Comparison of ENCODE assay signal across 9 mouse cellular contexts in the genomic region with DNA sequence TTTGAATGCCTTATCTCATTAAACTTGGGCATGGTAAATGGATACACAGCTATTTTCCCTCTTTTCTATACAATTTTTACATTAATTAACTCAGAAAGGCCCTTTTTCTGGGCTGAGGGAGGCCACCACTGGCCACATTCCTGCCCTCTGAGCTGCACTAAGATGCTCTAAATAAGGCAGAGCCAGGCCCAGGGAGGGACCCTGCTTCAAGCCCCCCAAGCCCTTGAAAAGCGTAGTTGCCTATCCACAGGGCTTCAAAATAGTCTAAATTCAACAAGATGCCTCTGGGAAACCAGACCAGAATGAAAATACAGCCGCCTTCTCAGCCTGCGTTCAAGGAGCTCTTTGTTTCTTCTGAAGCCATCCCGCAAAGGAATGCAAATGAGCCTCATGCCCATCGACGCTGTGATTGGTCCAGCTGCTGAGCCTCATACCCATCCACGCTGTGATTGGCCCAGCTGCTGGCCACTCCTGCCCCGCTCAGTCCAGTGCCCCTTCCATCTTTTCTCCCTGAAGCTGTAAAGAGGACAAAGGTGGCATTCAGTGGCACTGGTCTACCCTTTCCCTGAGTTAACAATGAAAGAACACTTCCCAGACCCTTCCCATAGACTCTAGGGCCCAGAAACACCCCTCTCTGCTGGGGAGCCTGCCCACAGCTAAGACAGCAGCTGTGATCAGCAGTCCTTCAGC. TPM values are rescaled to one million over a fixed set of nuclear protein-coding genes. Genes with fewer than 3 reads are reported as not detected.
DNase-seq lines count a peak whose midpoint lies in the region; ATAC-seq and TF ChIP-seq lines count a peak whose summit lies in the region.
"Had no signal": no experiment of that assay in that cellular context is flagged by ENCODE, and none has a peak within 500 bp of the region (broad histone marks: within the 10 kb centered on the region; RNA-seq: fewer than 3 reads in every experiment).

No protein-coding gene starts in this region.

- intact Hi-C loops in left cerebral cortex, postnatal 14 days (cut with DNase I), result no loop called here

- H3K36me3 ChIP-seq in limb, embryonic 11.5 days (ENCODE audit: control insufficient read depth, insufficient read depth, low read length), result no peaks in the 10 kb centered on the region
- no peaks in the 10 kb centered on the region for H3K36me3 ChIP-seq in limb, embryonic 10.5 days
- H3K36me3 ChIP-seq in forebrain, embryonic 15.5 days, result peaks cover 12% of the 10 kb centered on the region

- H3K27me3 ChIP-seq in limb, embryonic 11.5 days (ENCODE audit: control insufficient read depth, insufficient read depth, low read length), result no peaks in the 10 kb centered on the region
- no peaks in the 10 kb centered on the region for H3K27me3 ChIP-seq in limb, embryonic 10.5 days (ENCODE audit: low read depth, poor library complexity, severe bottlenecking)
- H3K27me3 ChIP-seq in forebrain, embryonic 15.5 days, result no peaks in the 10 kb centered on the region
- H3K27me3 ChIP-seq: CH12.LX had no signal

- ATAC-seq in limb, embryonic 11.5 days (ENCODE audit: insufficient number of reproducible peaks, low FRiP score, low TSS enrichment, low read depth), result peak; percentile 75; the same call in 1 of the 2 replicates
- ATAC-seq in forebrain, embryonic 15.5 days (replicated peaks), result peak; percentile 99
- ATAC-seq in megakaryocyte, adult 5-6 weeks (ENCODE audit: poor library complexity, severe bottlenecking), result no peak

- no peak overlapping the region for H3K9ac ChIP-seq in limb, embryonic 11.5 days (ENCODE audit: low read length)
- H3K9ac ChIP-seq in forebrain, embryonic 15.5 days (replicated peaks), result 0 out of 2 replicates have a peak overlapping the region, but pooled peaks have one; percentile 19

- no peak for DNase-seq in limb, embryonic 11.5 days (ENCODE audit: low spot score)
- DNase-seq in limb, embryonic 10.5 days (ENCODE audit: low spot score), result no peak
- peak; percentile 71 to 85 for DNase-seq in left cerebral cortex, postnatal 14 days (ENCODE audit: low spot score in 2 of 2)
- no peak for DNase-seq in lung, postnatal 25 days (ENCODE audit: low spot score)
- no peak for DNase-seq in gastrocnemius, adult 18-20 months (ENCODE audit: low spot score)

- no peaks in the 10 kb centered on the region for H3K9me3 ChIP-seq in limb, embryonic 11.5 days (ENCODE audit: control insufficient read depth, low read length)
- H3K9me3 ChIP-seq in limb, embryonic 10.5 days (replicated peaks), result no peaks in the 10 kb centered on the region
- H3K9me3 ChIP-seq in forebrain, embryonic 15.5 days, result no peaks in the 10 kb centered on the region

- TF ChIP-seq CTCF in olfactory bulb, adult 2 months (IDR thresholded peaks at IDR 0.05; ENCODE audit: insufficient read depth, low read depth, low read length), result no peak

- H3K4me3 ChIP-seq in limb, embryonic 11.5 days (ENCODE audit: low read depth, low read length), result no peak overlapping the region
- no peak overlapping the region for H3K4me3 ChIP-seq in limb, embryonic 10.5 days
- H3K4me3 ChIP-seq in forebrain, embryonic 15.5 days, result no peak overlapping the region
- H3K4me3 ChIP-seq in olfactory bulb, adult 2 months (ENCODE audit: insufficient read depth, low read depth, low read length), result no peak overlapping the region

- H3K27ac ChIP-seq in limb, embryonic 11.5 days (replicated peaks; ENCODE audit: low read depth, low read length), result no peak overlapping the region
- no peak overlapping the region for H3K27ac ChIP-seq in limb, embryonic 10.5 days
- H3K27ac ChIP-seq in forebrain, embryonic 15.5 days (replicated peaks), result peak overlapping the region; percentile 95
- peak overlapping the region; percentile 81 for H3K27ac ChIP-seq in olfactory bulb, adult 2 months (ENCODE audit: insufficient read depth, low read depth, low read length)

- WGBS in limb, embryonic 11.5 days, result 74% methylated on average over 8 of the region's 8 CpGs
- 78% methylated on average over 8 of the region's 8 CpGs for WGBS in limb, embryonic 10.5 days
- 12% methylated on average over 8 of the region's 8 CpGs for WGBS in forebrain, embryonic 15.5 days
- WGBS in olfactory bulb, adult 2 months, result 35% methylated on average over 8 of the region's 8 CpGs

- no peaks in the 10 kb centered on the region for H3K4me1 ChIP-seq in limb, embryonic 11.5 days (ENCODE audit: control insufficient read depth, insufficient read depth, low read length)
- no peaks in the 10 kb centered on the region for H3K4me1 ChIP-seq in limb, embryonic 10.5 days
- peaks cover 36% of the 10 kb centered on the region for H3K4me1 ChIP-seq in forebrain, embryonic 15.5 days
- H3K4me1 ChIP-seq in olfactory bulb, adult 2 months (ENCODE audit: control insufficient read depth, insufficient read depth, low read length), result peaks cover 14% of the 10 kb centered on the region

- no peak for TF ChIP-seq POLR2A in olfactory bulb, adult 2 months (IDR thresholded peaks at IDR 0.05; ENCODE audit: insufficient read depth, low read depth, low read length)

- no peak overlapping the region for H3K4me2 ChIP-seq in limb, embryonic 11.5 days (ENCODE audit: low read depth, severe bottlenecking)
- H3K4me2 ChIP-seq in forebrain, embryonic 15.5 days (replicated peaks), result peak overlapping the region; percentile 27

RNA-seq across cellular contexts. Expression of gene Acss1, which starts 24.4 kb away (rescaled TPM):
- 4.2 and 5.7 TPM in 2 replicates for polyA plus RNA-seq in limb, embryonic 11.5 days (2014; fragmentation: Nextera tagmentation; extraction: Ambion mirVana)
- polyA plus RNA-seq in limb, embryonic 10.5 days (2016; fragmentation: Nextera tagmentation; extraction: Ambion mirVana), result 3.4 and 3.6 TPM in 2 replicates
- 25.9 and 26.3 TPM in 2 replicates for polyA plus RNA-seq in forebrain, embryonic 15.5 days (2015; fragmentation: Nextera tagmentation; extraction: Ambion mirVana)
- 10 to 100 TPM; 17.1 to 17.5 TPM for total RNA-seq in left cerebral cortex, postnatal 14 days (2021)
- polyA plus RNA-seq in olfactory bulb, adult 2 months (2012; ENCODE audit: insufficient read depth, insufficient read length, low replicate concordance, missing spikeins), result not detected in 2 replicates
- total RNA-seq in megakaryocyte, adult 5-6 weeks (2015), result 12.4 and 15.1 TPM in 2 replicates
- total RNA-seq in megakaryocyte, adult 5-6 weeks (2017), result 14.4 and 15.9 TPM in 2 replicates
- 10 to 100 TPM; 19.9 to 26.2 TPM for total RNA-seq in gastrocnemius, adult 18-20 months (2021)

RNA-seq across cellular contexts. Expression of gene Apmap, which starts 35.5 kb away (rescaled TPM):
- polyA plus RNA-seq in limb, embryonic 11.5 days (2014; fragmentation: Nextera tagmentation; extraction: Ambion mirVana), result 25.3 and 26.2 TPM in 2 replicates
- 26.6 and 28.9 TPM in 2 replicates for polyA plus RNA-seq in limb, embryonic 10.5 days (2016; fragmentation: Nextera tagmentation; extraction: Ambion mirVana)
- polyA plus RNA-seq in forebrain, embryonic 15.5 days (2015; fragmentation: Nextera tagmentation; extraction: Ambion mirVana), result 40.9 and 41.0 TPM in 2 replicates
- 10 to 100 TPM; 49.1 to 50.1 TPM for total RNA-seq in left cerebral cortex, postnatal 14 days (2021)
- not detected in 2 replicates for polyA plus RNA-seq in olfactory bulb, adult 2 months (2012; ENCODE audit: insufficient read depth, insufficient read length, low replicate concordance, missing spikeins)
- 22.2 and 25.1 TPM in 2 replicates for total RNA-seq in megakaryocyte, adult 5-6 weeks (2015)
- 39.1 and 39.8 TPM in 2 replicates for total RNA-seq in megakaryocyte, adult 5-6 weeks (2017)
- 10 to 100 TPM; 19.3 to 20.4 TPM for total RNA-seq in gastrocnemius, adult 18-20 months (2021)

RNA-seq across cellular contexts. Expression of gene Vsx1, which starts 45.3 kb away (rescaled TPM):
- not detected in 2 replicates for polyA plus RNA-seq in limb, embryonic 11.5 days (2014; fragmentation: Nextera tagmentation; extraction: Ambion mirVana)
- polyA plus RNA-seq in limb, embryonic 10.5 days (2016; fragmentation: Nextera tagmentation; extraction: Ambion mirVana), result not detected in 2 replicates
- polyA plus RNA-seq in forebrain, embryonic 15.5 days (2015; fragmentation: Nextera tagmentation; extraction: Ambion mirVana), result not detected in 2 replicates
- total RNA-seq in left cerebral cortex, postnatal 14 days (2021), result not detected
- polyA plus RNA-seq in olfactory bulb, adult 2 months (2012; ENCODE audit: insufficient read depth, insufficient read length, low replicate concordance, missing spikeins), result not detected in 2 replicates
- total RNA-seq in megakaryocyte, adult 5-6 weeks (2015), result not detected in 2 replicates
- not detected in 2 replicates for total RNA-seq in megakaryocyte, adult 5-6 weeks (2017)
- not detected for total RNA-seq in gastrocnemius, adult 18-20 months (2021)
- total RNA-seq: CH12.LX had no signal

Comparison
In these comparisons a context has a peak if more than half of its experiments do, and no peak if none do; other contexts are left out.
1. DNase-seq: peak in left cerebral cortex, postnatal 14 days (2 of 2); none in limb, embryonic 11.5 days (single experiment), limb, embryonic 10.5 days (single experiment), lung, postnatal 25 days (single experiment) and gastrocnemius, adult 18-20 months (single experiment).
2. H3K27ac ChIP-seq: peak in forebrain, embryonic 15.5 days (single experiment) and olfactory bulb, adult 2 months (single experiment); none in limb, embryonic 11.5 days (single experiment) and limb, embryonic 10.5 days (single experiment).
3. RNA of gene Apmap, which starts 35.5 kb away (polyA plus RNA-seq): 40.9 to 41.0 TPM in forebrain, embryonic 15.5 days, 26.6 to 28.9 TPM in limb, embryonic 10.5 days and 25.3 to 26.2 TPM in limb, embryonic 11.5 days; not detected in olfactory bulb, adult 2 months; every median in the first group is over 10 times any median in the second.